Mouse (Mus musculus) bone marrow, adult 2 months (tissue): ENCODE measurements around the gene Uba1.

Experiments used
- CTCF ChIP-seq: fragments of 200-500 bp; IDR thresholded peaks from 2 replicates; pipeline ENCODE4 v1.5.1; 2011; ENCODE audit warnings: low read length, control low read depth; ENCODE audit not compliant: control insufficient read depth, insufficient read depth
- POLR2A ChIP-seq: fragments of 200-500 bp; IDR thresholded peaks from 2 replicates; pipeline ENCODE4 v1.6.1; 2011; ENCODE audit warnings: low read depth, mild to moderate bottlenecking, control low read depth, low read length, borderline replicate concordance; ENCODE audit not compliant: control insufficient read depth

DNA sequence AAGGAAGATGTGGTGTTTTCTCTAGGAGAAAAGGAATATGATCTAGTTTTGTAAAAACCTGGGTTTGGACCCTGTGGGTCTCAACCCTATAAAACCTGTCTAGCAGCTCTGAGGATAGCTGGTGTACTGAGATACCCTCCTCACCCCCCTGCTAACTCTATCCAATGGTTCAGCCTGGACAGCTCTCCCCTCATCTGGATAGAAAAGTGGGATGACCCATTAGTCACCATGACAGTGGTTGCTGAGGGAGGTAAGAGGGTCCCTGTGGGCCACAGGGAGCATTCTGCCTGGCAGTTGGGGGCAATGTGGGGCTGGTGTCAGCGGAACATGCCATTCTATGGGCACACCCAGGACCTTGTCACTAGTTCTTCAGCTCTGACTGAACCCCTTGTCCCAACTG is 34.5 kb downstream of the Uba1 start:
- TF ChIP-seq POLR2A: no peak
- TF ChIP-seq CTCF: no peak
